Mouse (Mus musculus) olfactory bulb, adult 2 months (tissue): ENCODE measurements around the gene Kcnj2.

Experiments used
- CTCF ChIP-seq: fragments of 200-500 bp; IDR thresholded peaks from 2 replicates; pipeline ENCODE4 v1.5.1; 2012; ENCODE audit warnings: low read depth, mild to moderate bottlenecking, low read length, moderate library complexity; ENCODE audit not compliant: insufficient read depth
- POLR2A ChIP-seq: fragments of 200-500 bp; IDR thresholded peaks from 2 replicates; pipeline ENCODE4 v1.6.1; 2012; ENCODE audit warnings: mild to moderate bottlenecking, low read depth, low read length, moderate library complexity; ENCODE audit not compliant: insufficient read depth

GRCm38 (mm10) chr11:111074131-111074530 is 8.2 kb downstream of the Kcnj2 start:
- TF ChIP-seq CTCF (no peak), POLR2A (no peak)
